Mouse (Mus musculus) Patski (cell line): ENCODE measurements around the gene Dio1. TPM values are rescaled to one million over a fixed set of nuclear protein-coding genes. Genes with fewer than 3 reads are reported as not detected.

Experiments used
- ATAC-seq: fragments of 100-300 bp; one replicate; pipeline ENCODE4 v1.8.0; 2021
- CTCF ChIA-PET: fragments of 350-600 bp; sonication (Branson Sonifier 250); formaldehyde crosslinking; loops from one replicate; lab custom pipeline; 2022; ENCODE audit warnings: inconsistent platforms; lab: Charles Lee
- POLR2A ChIA-PET: fragments of 350-600 bp; sonication (Branson Sonifier 250); formaldehyde crosslinking; loops from one replicate; lab custom pipeline; 2022; ENCODE audit warnings: antibody characterized with exemption, inconsistent platforms; lab: Charles Lee
- DNase-seq: peaks from one replicate; pipeline ENCODE4 v3.0.0-alpha.2; 2011; ENCODE audit warnings: low read depth, low spot score
- H3K27me3 ChIP-seq: fragments of 371-371 bp; one replicate; pipeline ENCODE4 v1.5.1; 2021
- CTCF ChIP-seq: fragments of 100-300 bp; IDR thresholded peaks from one replicate; pipeline ENCODE4 v1.5.1; 2021
- in situ Hi-C: fragments of 300-500 bp; cut with MboI; formaldehyde crosslinking; loops from 3 replicates; pipeline ENCODE4 v1.11.1; 2018; ENCODE audit warnings: low pct_unique_long_range_greater_than_20kb, mixed read lengths
- polyA plus RNA-seq: library from polyadenylated mRNA; unstranded; gene quantifications from one replicate; pipeline ENCODE4 v1.2.3, GENCODE M21; 2021

Gene Dio1
- polyA plus RNA-seq, 1 experiment from 2014 or later: not detected

DNA sequence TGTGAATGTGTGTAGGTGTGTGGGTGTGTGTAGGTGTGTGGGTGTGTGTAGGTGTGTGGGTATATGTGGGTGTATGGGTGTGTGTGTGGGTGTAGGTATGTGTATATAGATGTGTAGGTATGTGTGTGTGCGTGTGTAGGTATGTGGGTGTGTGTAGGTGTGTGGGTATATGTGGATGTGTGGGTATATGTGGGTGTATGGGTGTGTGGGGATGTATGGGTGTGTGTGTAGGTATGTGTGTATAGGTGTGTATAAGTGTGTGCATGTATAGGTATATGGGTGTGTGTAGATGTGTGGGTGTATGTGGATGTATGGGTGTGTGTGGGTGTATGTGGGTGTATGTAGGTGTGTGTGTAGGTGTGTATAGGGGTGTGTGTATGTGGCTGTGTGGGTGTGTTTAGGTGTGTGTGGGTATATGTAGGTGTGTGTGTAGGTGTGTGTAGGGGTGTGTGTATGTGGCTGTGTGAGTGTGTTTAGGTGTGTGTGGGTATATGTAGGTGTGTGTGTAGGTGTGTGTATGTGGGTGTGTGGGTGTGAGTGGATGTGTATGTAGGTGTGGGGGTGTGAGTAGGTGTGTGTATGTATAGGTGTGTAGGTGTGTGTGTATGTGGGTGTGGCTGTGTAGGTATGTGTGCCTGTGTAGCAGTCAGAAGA is 5.9 kb downstream of the Dio1 start:
- ChIA-PET POLR2A (no interaction called here), CTCF (no interaction called here)
- no peaks in the 10 kb centered on the region for H3K27me3 ChIP-seq
- DNase-seq (no peak), ATAC-seq (no peak)
- TF ChIP-seq CTCF: no peak
- in situ Hi-C loops: no loop called here

DNA sequence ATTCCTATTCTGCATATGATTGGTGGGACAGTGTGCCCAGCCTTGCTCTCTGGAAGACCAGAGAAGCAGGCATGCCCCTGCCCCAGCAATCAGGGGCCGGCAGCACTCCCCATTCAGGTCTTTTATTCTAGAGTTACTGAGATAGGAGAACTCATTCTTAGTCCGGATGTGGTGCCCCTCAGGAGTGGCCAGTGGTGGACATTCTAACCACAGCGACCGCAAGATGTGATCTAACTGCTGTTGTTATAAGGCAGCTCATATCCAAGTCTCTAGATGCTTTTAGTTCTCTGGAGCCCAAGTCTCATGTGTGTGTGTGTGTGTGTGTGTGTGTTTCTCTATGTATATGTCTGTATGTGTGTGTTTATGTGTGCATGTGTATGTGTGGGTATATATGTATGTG is 6.6 kb downstream of the Dio1 start:
- CTCF ChIA-PET: no interaction called here
- no peak for DNase-seq
- ATAC-seq: no peak
- in situ Hi-C loops: no loop called here
- no peak for TF ChIP-seq CTCF
- no peaks in the 10 kb centered on the region for H3K27me3 ChIP-seq
- POLR2A ChIA-PET: no interaction called here

DNA sequence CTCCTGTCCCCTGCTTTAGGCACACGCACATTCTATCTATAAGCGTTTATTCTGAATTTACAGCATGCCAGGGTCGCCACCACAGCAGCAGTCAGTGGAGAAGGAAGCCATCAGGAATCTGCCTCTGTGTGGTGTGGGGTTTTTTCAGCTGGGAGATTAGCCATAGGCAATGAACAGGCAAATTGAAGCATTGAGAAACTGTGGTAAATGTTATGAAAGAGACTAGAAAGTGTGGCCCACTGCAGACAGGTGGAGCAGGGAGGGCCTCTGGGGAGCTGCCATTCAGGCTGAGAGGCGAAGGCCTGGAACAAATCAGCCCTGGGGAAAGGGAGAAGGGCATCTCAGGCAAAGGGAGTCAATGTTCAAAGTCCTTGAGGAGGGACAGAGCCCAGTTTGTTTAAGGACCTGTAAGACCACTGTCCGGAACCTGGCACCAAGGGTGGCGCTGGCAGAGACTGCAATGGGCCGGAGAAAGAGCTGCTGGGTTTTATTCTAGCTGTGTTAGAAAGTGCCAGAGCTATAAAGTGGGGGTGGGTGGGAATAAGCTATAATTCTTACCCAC is 7.1 kb downstream of the Dio1 start:
- CTCF ChIA-PET: no interaction called here
- ATAC-seq: no peak
- in situ Hi-C loops: no loop called here
- H3K27me3 ChIP-seq: no peaks in the 10 kb centered on the region
- no peak for TF ChIP-seq CTCF
- POLR2A ChIA-PET: no interaction called here
- no peak for DNase-seq

DNA sequence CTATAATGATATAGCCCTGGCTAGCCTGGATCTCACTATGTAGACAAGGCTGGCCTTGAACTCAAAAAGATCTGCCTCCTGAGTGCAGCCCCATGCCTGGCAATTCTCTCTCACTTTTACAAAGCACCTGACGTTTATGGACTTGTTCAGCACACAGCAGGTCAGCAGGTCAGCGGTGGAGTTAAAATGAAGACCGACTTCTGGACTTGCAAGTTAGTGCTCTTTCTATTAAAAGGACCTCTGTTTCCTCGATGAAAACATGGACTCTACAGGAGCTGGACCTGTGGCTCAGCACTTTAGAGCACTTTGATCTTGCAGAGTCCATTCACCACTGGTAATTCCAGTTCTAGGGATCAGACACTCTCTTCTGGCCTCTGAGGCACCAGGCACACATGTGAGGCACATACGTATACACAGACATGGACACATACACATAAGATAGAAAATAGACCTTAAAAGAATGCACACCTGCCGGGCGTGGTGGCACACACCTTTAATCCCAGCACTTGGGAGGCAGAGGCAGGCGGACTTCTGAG is 8.8 kb downstream of the Dio1 start:
- no peaks in the 10 kb centered on the region for H3K27me3 ChIP-seq
- no peak for DNase-seq
- ChIA-PET POLR2A (no interaction called here), CTCF (no interaction called here)
- ATAC-seq: no peak
- no peak for TF ChIP-seq CTCF
- in situ Hi-C loops: no loop called here

- DNase-seq (no peak), ATAC-seq (no peak)
- H3K27me3 ChIP-seq: no peaks in the 10 kb centered on the region
- CTCF ChIA-PET: no interaction called here
- in situ Hi-C loops: no loop called here
- TF ChIP-seq CTCF: no peak
- POLR2A ChIA-PET: interaction anchor here (1.6 kb wide), 1 partner anchor 21 kb away, joined by 3 read pairs; no protein-coding TSS in a partner anchor
Observed at GRCm38 (mm10) chr4:107292273-107292662, 14.7 kb downstream of the Dio1 start.

GRCm38 (mm10) chr4:107291611-107292272 is 15.2 kb downstream of the Dio1 start:
- no peak for ATAC-seq
- no peak for DNase-seq
- no peaks in the 10 kb centered on the region for H3K27me3 ChIP-seq
- in situ Hi-C loops: no loop called here
- ChIA-PET POLR2A (interaction anchor here (1.6 kb wide), 1 partner anchor 20 kb away, joined by 3 read pairs; no protein-coding TSS in a partner anchor), CTCF (interaction anchor here (1.8 kb wide), 1 partner anchor 12 kb away, joined by 5 read pairs; no protein-coding TSS in a partner anchor)
- TF ChIP-seq CTCF: no peak

DNA sequence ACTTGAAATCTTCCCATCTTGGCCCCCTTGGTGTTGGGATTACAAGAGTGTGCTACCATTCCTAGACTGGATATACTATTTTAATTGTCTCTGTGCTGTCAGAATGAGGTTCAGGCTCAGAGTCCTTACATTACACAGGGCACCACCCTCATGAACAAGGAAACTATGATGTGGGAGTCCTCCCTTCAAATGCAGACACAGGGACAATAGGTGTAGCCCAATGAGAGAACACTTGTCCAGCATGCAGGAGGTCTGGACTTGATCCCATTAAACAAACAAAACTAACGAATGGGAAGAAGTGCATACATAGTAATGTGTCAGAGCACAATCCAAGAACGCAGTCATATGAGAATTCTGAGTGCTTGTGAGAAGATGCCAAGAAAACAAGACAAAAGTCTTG is 19.5 kb downstream of the Dio1 start:
- CTCF ChIA-PET: no interaction called here
- DNase-seq: no peak
- POLR2A ChIA-PET: interaction anchor here (0.7 kb wide), 1 partner anchor 562 kb away, joined by 3 read pairs; no protein-coding TSS in a partner anchor
- H3K27me3 ChIP-seq: no peaks in the 10 kb centered on the region
- in situ Hi-C loops: no loop called here
- TF ChIP-seq CTCF: no peak
- no peak for ATAC-seq

DNA sequence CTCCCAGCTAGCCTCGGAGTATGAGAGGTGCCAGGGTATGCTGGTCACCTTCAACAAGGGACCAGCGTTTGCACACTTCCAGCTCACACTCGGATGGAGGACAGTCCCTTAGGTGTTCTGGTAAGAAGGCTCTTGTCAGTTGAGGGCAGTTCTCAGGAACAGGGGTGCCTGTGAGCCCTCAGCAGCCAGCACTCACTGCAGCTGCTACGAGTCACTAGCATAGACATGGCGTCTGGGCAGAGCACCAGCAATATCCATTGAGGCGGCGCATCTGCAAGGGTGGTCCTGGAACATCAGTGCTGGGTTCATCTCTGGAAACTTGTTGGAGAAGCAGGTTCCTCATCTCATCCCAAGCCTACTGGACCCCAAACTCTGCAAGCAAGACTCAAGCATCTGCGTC is 20.6 kb downstream of the Dio1 start:
- H3K27me3 ChIP-seq: no peaks in the 10 kb centered on the region
- TF ChIP-seq CTCF: no peak
- ChIA-PET POLR2A (no interaction called here), CTCF (no interaction called here)
- in situ Hi-C loops: no loop called here
- no peak for DNase-seq
- ATAC-seq: no peak

GRCm38 (mm10) chr4:107285446-107286200 is 21.3 kb downstream of the Dio1 start:
- ATAC-seq (no peak), DNase-seq (no peak)
- no peak for TF ChIP-seq CTCF
- ChIA-PET CTCF (no interaction called here), POLR2A (no interaction called here)
- no peaks in the 10 kb centered on the region for H3K27me3 ChIP-seq
- in situ Hi-C loops: no loop called here

DNA sequence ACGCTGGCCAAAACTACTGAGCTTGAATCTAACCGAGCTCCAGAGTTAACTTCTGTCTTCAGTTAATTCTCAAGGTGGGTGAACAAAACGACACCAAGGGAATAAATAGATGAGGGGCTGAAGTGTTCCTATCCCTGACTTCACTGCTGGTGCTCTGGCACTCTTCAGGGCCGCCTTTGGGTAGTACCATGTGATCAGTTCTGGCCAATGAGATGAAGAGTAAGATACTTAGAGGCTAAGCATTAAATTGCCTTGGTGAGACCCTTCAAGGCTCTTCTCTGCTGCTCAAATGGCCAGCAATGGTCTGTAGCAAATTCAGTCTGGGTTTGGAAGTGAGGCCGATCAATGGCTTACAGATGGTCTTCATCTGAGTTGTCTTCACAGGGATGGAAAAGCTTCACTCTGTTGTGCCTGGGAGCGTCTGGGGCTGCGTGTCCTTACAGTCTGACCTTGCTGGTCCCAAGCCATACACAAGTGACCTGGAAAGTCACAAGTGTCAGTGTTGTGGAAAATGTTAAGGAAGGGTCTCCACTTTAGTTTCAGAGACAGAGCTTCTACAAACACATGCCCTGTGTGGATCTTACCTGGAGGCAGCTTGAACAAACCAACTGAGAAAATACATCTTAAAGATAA is 26.0 kb downstream of the Dio1 start:
- in situ Hi-C loops: no loop called here
- ChIA-PET POLR2A (interaction anchor here (1.3 kb wide), 1 partner anchor 48 kb away, joined by 3 read pairs; no protein-coding TSS in a partner anchor), CTCF (interaction anchor here (1.2 kb wide), 1 partner anchor 8 kb away, joined by 3 read pairs; no protein-coding TSS in a partner anchor)
- no peak for ATAC-seq
- H3K27me3 ChIP-seq: no peaks in the 10 kb centered on the region
- TF ChIP-seq CTCF: no peak
- DNase-seq: no peak
